8 mouse cellular contexts compared by ENCODE assay signal in genomic region chr6:71492756-71493674, GRCm38 (mm10). TPM values are rescaled to one million over a fixed set of nuclear protein-coding genes. Genes with fewer than 3 reads are reported as not detected.
A peak's percentile ranks its signal among the peaks of the same experiment; 100 is the strongest.
DNase-seq lines count a peak whose midpoint lies in the region; ATAC-seq and TF ChIP-seq lines count a peak whose summit lies in the region.

No protein-coding gene starts in this region.

- H3K4me3 ChIP-seq in lung, adult 2 months (replicated peaks; ENCODE audit: extremely low read depth, low read depth, low read length) = peak overlapping the region; percentile 68
- peak overlapping the region; percentile 90 for H3K4me3 ChIP-seq in embryonic facial prominence, embryonic 13.5 days
- peak overlapping the region; percentile 93 for H3K4me3 ChIP-seq in intestine, postnatal 0 days (ENCODE audit: low read depth, low read length)
- H3K4me3 ChIP-seq in neural tube, embryonic 13.5 days = peak overlapping the region; percentile 98

- 18% methylated on average over 21 of the region's 22 CpGs for WGBS in lung, adult 2 months
- 16% methylated on average over 21 of the region's 22 CpGs for WGBS in embryonic facial prominence, embryonic 13.5 days
- WGBS in intestine, postnatal 0 days = 8% methylated on average over 20 of the region's 22 CpGs
- WGBS in neural tube, embryonic 13.5 days = 19% methylated on average over 21 of the region's 22 CpGs

- TF ChIP-seq CTCF in lung, adult 2 months (IDR thresholded peaks at IDR 0.05; ENCODE audit: insufficient read depth, low read length) = no peak
- TF ChIP-seq CTCF in intestine, postnatal 0 days (IDR thresholded peaks at IDR 0.05; ENCODE audit: low read depth) = no peak

- ATAC-seq in embryonic facial prominence, embryonic 13.5 days (ENCODE audit: insufficient number of reproducible peaks, insufficient read depth, low FRiP score, low TSS enrichment, low read depth) = no peak
- ATAC-seq in intestine, postnatal 0 days = peak; percentile 60
- peak; percentile 61 for ATAC-seq in neural tube, embryonic 13.5 days (ENCODE audit: low read depth)
- no peak; the same call in 1 of the 2 replicates for ATAC-seq in monocyte, adult 5-6 weeks (replicated peaks; ENCODE audit: insufficient number of reproducible peaks, low FRiP score, low TSS enrichment, poor library complexity, severe bottlenecking)

- peak overlapping the region; percentile 98 for H3K9ac ChIP-seq in embryonic facial prominence, embryonic 13.5 days
- H3K9ac ChIP-seq in intestine, postnatal 0 days (ENCODE audit: low read depth, low read length) = 0 out of 2 replicates have a peak overlapping the region, but pooled peaks have one; percentile 17
- H3K9ac ChIP-seq in neural tube, embryonic 13.5 days = peak overlapping the region; percentile 98

- no peaks in the 10 kb centered on the region for H3K9me3 ChIP-seq in embryonic facial prominence, embryonic 13.5 days
- H3K9me3 ChIP-seq in intestine, postnatal 0 days (ENCODE audit: control insufficient read depth) = no peaks in the 10 kb centered on the region
- no peaks in the 10 kb centered on the region for H3K9me3 ChIP-seq in neural tube, embryonic 13.5 days

- peak overlapping the region; percentile 84 for H3K4me2 ChIP-seq in embryonic facial prominence, embryonic 13.5 days
- peak overlapping the region; percentile 64 for H3K4me2 ChIP-seq in intestine, postnatal 0 days (replicated peaks; ENCODE audit: low read depth)
- peak overlapping the region; percentile 63 for H3K4me2 ChIP-seq in neural tube, embryonic 13.5 days

- peaks cover 4% of the 10 kb centered on the region; the same call in 1 of the 2 replicates for H3K4me1 ChIP-seq in lung, adult 2 months (ENCODE audit: control insufficient read depth, insufficient read depth, low read length)
- H3K4me1 ChIP-seq in embryonic facial prominence, embryonic 13.5 days = peaks cover 20% of the 10 kb centered on the region
- H3K4me1 ChIP-seq in intestine, postnatal 0 days (replicated peaks; ENCODE audit: control insufficient read depth, insufficient read depth, low read length) = no peaks in the 10 kb centered on the region
- peaks cover 19% of the 10 kb centered on the region for H3K4me1 ChIP-seq in neural tube, embryonic 13.5 days (replicated peaks)

- H3K36me3 ChIP-seq in embryonic facial prominence, embryonic 13.5 days = 0 out of 2 replicates have a peak, but pooled peaks cover 2% of the 10 kb centered on the region
- H3K36me3 ChIP-seq in intestine, postnatal 0 days (ENCODE audit: control insufficient read depth, insufficient read depth) = peaks cover 5% of the 10 kb centered on the region; the same call in 1 of the 2 replicates
- 0 out of 2 replicates have a peak, but pooled peaks cover under 1% of the 10 kb centered on the region for H3K36me3 ChIP-seq in neural tube, embryonic 13.5 days

- DNase-seq in lung, adult 2 months = no peak
- DNase-seq in lung, postnatal 4 days = no peak
- DNase-seq in adipocyte (ENCODE audit: low spot score) = no peak
- no peak for DNase-seq in lung, postnatal 10 days

- no peak for TF ChIP-seq POLR2A in lung, adult 2 months (IDR thresholded peaks at IDR 0.05; ENCODE audit: borderline replicate concordance, extremely low read depth, low read depth, low read length)

- peak overlapping the region; percentile 98 for H3K27ac ChIP-seq in embryonic facial prominence, embryonic 13.5 days
- H3K27ac ChIP-seq in intestine, postnatal 0 days (ENCODE audit: low read depth, low read length) = peak overlapping the region; percentile 100
- H3K27ac ChIP-seq in neural tube, embryonic 13.5 days (replicated peaks) = peak overlapping the region; percentile 99

- no peaks in the 10 kb centered on the region for H3K27me3 ChIP-seq in embryonic facial prominence, embryonic 13.5 days
- H3K27me3 ChIP-seq in intestine, postnatal 0 days (replicated peaks; ENCODE audit: control insufficient read depth, insufficient read depth, low read length) = no peaks in the 10 kb centered on the region
- no peaks in the 10 kb centered on the region for H3K27me3 ChIP-seq in neural tube, embryonic 13.5 days

RNA-seq across cellular contexts. Expression of gene Rnf103, which starts 0.7 kb away (rescaled TPM):
- polyA plus RNA-seq in lung, adult 2 months (2012; rRNA removed) = 14.7 and 21.4 TPM in 2 replicates
- polyA plus RNA-seq in embryonic facial prominence, embryonic 13.5 days (2015; fragmentation: Nextera tagmentation; extraction: Ambion mirVana) = 14.0 and 16.3 TPM in 2 replicates
- polyA plus RNA-seq in intestine, postnatal 0 days (2015; fragmentation: Nextera tagmentation; extraction: Ambion mirVana) = 44.2 and 45.3 TPM in 2 replicates
- 24.3 and 26.7 TPM in 2 replicates for polyA plus RNA-seq in neural tube, embryonic 13.5 days (2015; fragmentation: Nextera tagmentation; extraction: Ambion mirVana)
- 42.9 to 54.1 TPM (median 53.0 TPM) in 3 replicates for total RNA-seq in monocyte, adult 5-6 weeks (2017)

RNA-seq across cellular contexts. Expression of gene Chmp3, which starts 50.6 kb away (rescaled TPM):
- polyA plus RNA-seq in lung, adult 2 months (2012; rRNA removed) = 32.8 and 53.9 TPM in 2 replicates
- 56.7 and 60.5 TPM in 2 replicates for polyA plus RNA-seq in embryonic facial prominence, embryonic 13.5 days (2015; fragmentation: Nextera tagmentation; extraction: Ambion mirVana)
- 109 and 111 TPM in 2 replicates for polyA plus RNA-seq in intestine, postnatal 0 days (2015; fragmentation: Nextera tagmentation; extraction: Ambion mirVana)
- polyA plus RNA-seq in neural tube, embryonic 13.5 days (2015; fragmentation: Nextera tagmentation; extraction: Ambion mirVana) = 59.3 and 60.4 TPM in 2 replicates
- 186 to 287 TPM (median 285 TPM) in 3 replicates for total RNA-seq in monocyte, adult 5-6 weeks (2017)

RNA-seq across cellular contexts. Expression of gene Rmnd5a, which starts 52.6 kb away (rescaled TPM):
- 17.0 and 26.4 TPM in 2 replicates for polyA plus RNA-seq in lung, adult 2 months (2012; rRNA removed)
- 10.6 and 13.0 TPM in 2 replicates for polyA plus RNA-seq in embryonic facial prominence, embryonic 13.5 days (2015; fragmentation: Nextera tagmentation; extraction: Ambion mirVana)
- 12.2 and 12.8 TPM in 2 replicates for polyA plus RNA-seq in intestine, postnatal 0 days (2015; fragmentation: Nextera tagmentation; extraction: Ambion mirVana)
- polyA plus RNA-seq in neural tube, embryonic 13.5 days (2015; fragmentation: Nextera tagmentation; extraction: Ambion mirVana) = 9.4 and 10.9 TPM in 2 replicates
- 50.1 to 58.5 TPM (median 56.7 TPM) in 3 replicates for total RNA-seq in monocyte, adult 5-6 weeks (2017)

Comparison
In these comparisons a context has a peak if more than half of its experiments do, and no peak if none do; other contexts are left out.
1. ATAC-seq: peak in intestine, postnatal 0 days (single experiment) and neural tube, embryonic 13.5 days (single experiment); none in embryonic facial prominence, embryonic 13.5 days (single experiment) and monocyte, adult 5-6 weeks (single experiment).
2. H3K9ac ChIP-seq: peak in every context shown above with its lines; median percentile 98 in embryonic facial prominence, embryonic 13.5 days; 98 in neural tube, embryonic 13.5 days; 17 in intestine, postnatal 0 days.
3. Peak in every context shown above with its lines, with median percentiles within 50 percentile points of each other: H3K4me3 ChIP-seq, H3K27ac ChIP-seq and H3K4me2 ChIP-seq.